Mouse (Mus musculus) liver, postnatal 0 days (tissue): Measurements from ENCODE around the gene 1700092M07Rik. TPM values are rescaled to one million over a fixed set of nuclear protein-coding genes. Genes with fewer than 3 reads are reported as not detected.
A peak's percentile ranks its signal among the peaks of the same experiment; 100 is the strongest.

Experiments
- ATAC-seq: fragments of 200-750 bp; cut with Nextera tagmentation; 2 replicates; pipeline ENCODE4 v1.8.0; 2017; ENCODE audit warnings: mild to moderate bottlenecking, moderate library complexity
- DNase-seq: peaks from one replicate; pipeline ENCODE4 v3.0.0-alpha.2; 2016
- H3K27ac ChIP-seq: fragments of 300-500 bp; sonication (generic); 2 replicates; pipeline ENCODE4 v1.5.1; 2014; ENCODE audit warnings: antibody characterized with exemption, moderate library complexity, mild to moderate bottlenecking, low read depth
- H3K27me3 ChIP-seq: fragments of 300-500 bp; sonication (generic); 2 replicates; pipeline ENCODE4 v1.6.1; 2014; ENCODE audit warnings: low read length, control low read depth, mixed read lengths; ENCODE audit not compliant: insufficient read depth
- H3K36me3 ChIP-seq: fragments of 300-500 bp; sonication (generic); replicated peaks from 2 replicates; pipeline ENCODE4 v1.6.1; 2014; ENCODE audit warnings: mild to moderate bottlenecking, control low read depth, low read length, moderate library complexity, mixed read lengths; ENCODE audit not compliant: insufficient read depth
- H3K4me1 ChIP-seq: fragments of 300-500 bp; sonication (generic); 2 replicates; pipeline ENCODE4 v1.6.1; 2014; ENCODE audit warnings: antibody characterized with exemption, mild to moderate bottlenecking, control low read depth; ENCODE audit not compliant: insufficient read depth
- H3K4me2 ChIP-seq: fragments of 300-500 bp; sonication (generic); 2 replicates; pipeline ENCODE4 v1.6.1; 2014; ENCODE audit warnings: low read depth, mild to moderate bottlenecking, low read length, moderate library complexity, mixed read lengths
- H3K4me3 ChIP-seq: fragments of 300-500 bp; sonication (generic); 2 replicates; pipeline ENCODE4 v1.5.1; 2014; ENCODE audit warnings: low read depth, low read length
- H3K9ac ChIP-seq: fragments of 300-500 bp; sonication (generic); replicated peaks from 2 replicates; pipeline ENCODE4 v1.6.1; 2014; ENCODE audit warnings: mild to moderate bottlenecking, moderate library complexity
- H3K9me3 ChIP-seq: fragments of 300-500 bp; sonication (generic); 2 replicates; pipeline ENCODE4 v1.6.1; 2016; ENCODE audit warnings: mild to moderate bottlenecking, control low read depth, low read length, mixed read lengths
- CTCF ChIP-seq: sonication (generic); IDR thresholded peaks from 2 replicates; pipeline ENCODE4 v1.5.1; 2016; ENCODE audit warnings: antibody characterized with exemption, low read depth
- EP300 ChIP-seq: IDR thresholded peaks from 2 replicates; pipeline ENCODE4 v1.6.1; 2016; ENCODE audit warnings: antibody characterized with exemption, low read depth, mild to moderate bottlenecking
- WGBS: fragments of 180-500 bp; shearing (Covaris S2); extraction: QIAGEN DNeasy Blood & Tissue Kit; methylation state at CpG from one replicate; pipeline ENCODE4 v1.1.7; 2014; ENCODE audit not compliant: insufficient replicate concordance; 5-methylcytosine and 5-hydroxymethylcytosine counted together
- polyA plus RNA-seq: library from polyadenylated mRNA; unstranded; fragments of >200 nt; fragmentation: Nextera tagmentation; extraction: Ambion mirVana; gene quantifications from 2 replicates; pipeline ENCODE4 v1.2.1, GENCODE M21; 2015

1700092M07Rik gene
- polyA plus RNA-seq, 1 experiment from 2014 or later: 0.43 TPM

- H3K4me1 ChIP-seq: 0 out of 2 replicates have a peak, but pooled peaks cover 4% of the 10 kb centered on the region
- H3K9me3 ChIP-seq: no peaks in the 10 kb centered on the region
- TF ChIP-seq CTCF: no peak
- no peak for TF ChIP-seq EP300
- 76% methylated on average over 3 of the region's 4 CpGs for WGBS
- H3K4me3 ChIP-seq: no peak overlapping the region
- H3K27me3 ChIP-seq: no peaks in the 10 kb centered on the region
- H3K27ac ChIP-seq: no peak overlapping the region
- peaks cover 20% of the 10 kb centered on the region for H3K36me3 ChIP-seq
- no peak overlapping the region for H3K9ac ChIP-seq
- no peak for ATAC-seq
- no peak overlapping the region for H3K4me2 ChIP-seq
- DNase-seq: no peak
These were observed 36.9 kb upstream of the 1700092M07Rik start for GRCm38 (mm10) chr19:8703571-8703970.

- ATAC-seq (no peak), DNase-seq (no peak)
- Histone ChIP-seq H3K4me1 (peaks cover 5% of the 10 kb centered on the region; the same call in 1 of the 2 replicates), H3K9me3 (no peaks in the 10 kb centered on the region), H3K36me3 (peaks cover 36% of the 10 kb centered on the region), H3K27me3 (no peaks in the 10 kb centered on the region), H3K4me3 (no peak overlapping the region), H3K27ac (no peak overlapping the region; the same call in 1 of the 2 replicates), H3K4me2 (no peak overlapping the region), H3K9ac (no peak overlapping the region)
- 82% methylated on average over 6 of the region's 6 CpGs for WGBS
- TF ChIP-seq CTCF: no peak
- no peak for TF ChIP-seq EP300
These were observed 35.4 kb upstream of the 1700092M07Rik start for GRCm38 (mm10) chr19:8705026-8705708.

DNA sequence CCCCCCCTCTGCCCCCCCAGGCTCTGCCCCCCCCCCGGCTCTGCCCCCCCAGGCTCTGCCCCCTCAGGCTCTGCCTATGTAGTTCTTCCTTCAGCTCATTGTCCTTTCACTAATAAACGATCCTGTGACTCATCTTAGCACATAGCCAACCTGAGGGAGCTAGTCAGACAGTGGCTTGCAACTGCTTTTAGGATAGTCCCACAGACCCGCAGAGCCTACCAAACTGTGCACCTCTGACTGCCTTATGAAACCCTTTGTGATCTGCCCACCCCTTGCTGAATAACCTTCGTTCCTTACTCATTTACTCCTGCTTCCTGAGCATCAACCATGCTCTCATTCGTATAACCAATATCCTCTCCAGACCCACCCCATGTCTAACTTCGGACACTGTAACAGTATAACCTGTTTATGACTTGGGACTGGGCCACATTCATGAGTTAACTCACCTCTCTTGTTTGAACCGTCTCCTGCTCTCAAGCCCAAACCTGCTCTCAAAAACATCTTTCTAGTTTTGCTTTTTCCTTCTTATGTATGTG, 34.3 kb upstream of the 1700092M07Rik start:
- no peak overlapping the region for H3K4me2 ChIP-seq
- no peak for DNase-seq
- WGBS: 76% methylated on average over 7 of the region's 7 CpGs
- H3K27me3 ChIP-seq: no peaks in the 10 kb centered on the region
- H3K27ac ChIP-seq: no peak overlapping the region
- peaks cover 9% of the 10 kb centered on the region; the same call in 1 of the 2 replicates for H3K4me1 ChIP-seq
- TF ChIP-seq EP300 (no peak), CTCF (no peak)
- no peak overlapping the region for H3K9ac ChIP-seq
- no peak for ATAC-seq
- no peak overlapping the region for H3K4me3 ChIP-seq
- no peaks in the 10 kb centered on the region for H3K9me3 ChIP-seq
- peaks cover 46% of the 10 kb centered on the region for H3K36me3 ChIP-seq

- H3K36me3 ChIP-seq: peaks cover 53% of the 10 kb centered on the region
- 85% methylated on average over 7 of the region's 7 CpGs for WGBS
These were observed 33.6 kb upstream of the 1700092M07Rik start for GRCm38 (mm10) chr19:8706930-8707329.

GRCm38 (mm10) chr19:8708954-8709353, 31.6 kb upstream of the 1700092M07Rik start:
- H3K4me2 ChIP-seq: peak overlapping the region; percentile 7; the same call in 1 of the 2 replicates
- WGBS: 87% methylated on average over 8 of the region's 8 CpGs

More at GRCm38 (mm10) chr19:8706930-8707329, 33.6 kb upstream of the 1700092M07Rik start:
- Histone ChIP-seq H3K4me3 (no peak overlapping the region), H3K9ac (no peak overlapping the region), H3K4me1 (peaks cover 14% of the 10 kb centered on the region; the same call in 1 of the 2 replicates), H3K4me2 (no peak overlapping the region), H3K27ac (no peak overlapping the region), H3K9me3 (no peaks in the 10 kb centered on the region), H3K27me3 (no peaks in the 10 kb centered on the region)
- DNase-seq (no peak), ATAC-seq (no peak)
- TF ChIP-seq CTCF: no peak
- TF ChIP-seq EP300: no peak

DNA sequence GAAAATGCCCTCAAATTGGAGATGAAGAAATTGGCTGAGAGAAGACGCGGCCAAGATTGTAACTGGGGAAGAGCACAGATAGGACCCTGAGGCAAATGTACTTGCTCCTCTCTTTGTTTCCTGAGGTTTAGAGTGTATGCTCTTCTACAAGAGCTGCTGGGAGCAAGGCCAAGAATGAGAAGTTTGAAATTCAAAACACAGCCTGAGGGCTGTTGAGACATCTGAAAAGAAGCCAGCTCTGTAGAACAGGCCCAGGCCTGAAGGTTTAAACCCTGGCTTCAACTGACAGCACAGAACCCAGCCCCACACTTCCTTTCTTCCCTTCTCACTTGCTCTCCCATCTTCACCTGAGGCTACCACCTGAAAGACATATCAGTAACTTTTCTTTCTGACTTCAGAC, 30.5 kb upstream of the 1700092M07Rik start:
- Histone ChIP-seq H3K4me2 (peak overlapping the region; percentile 68), H3K36me3 (peaks cover 56% of the 10 kb centered on the region), H3K9me3 (no peaks in the 10 kb centered on the region), H3K4me1 (peaks cover 20% of the 10 kb centered on the region; the same call in 1 of the 2 replicates), H3K27ac (no peak overlapping the region), H3K27me3 (no peaks in the 10 kb centered on the region), H3K9ac (peak overlapping the region; percentile 8; the same call in 1 of the 2 replicates), H3K4me3 (peak overlapping the region; percentile 88; the same call in 1 of the 2 replicates)
- WGBS: 94% methylated on average over 2 of the region's 2 CpGs
- ATAC-seq: no peak
- DNase-seq: no peak
- TF ChIP-seq EP300 (no peak), CTCF (no peak)

More at GRCm38 (mm10) chr19:8708954-8709353, 31.6 kb upstream of the 1700092M07Rik start:
- TF ChIP-seq CTCF (no peak), EP300 (no peak)
- Histone ChIP-seq H3K4me3 (no peak overlapping the region), H3K9me3 (no peaks in the 10 kb centered on the region), H3K9ac (no peak overlapping the region), H3K27me3 (no peaks in the 10 kb centered on the region), H3K36me3 (peaks cover 56% of the 10 kb centered on the region), H3K27ac (no peak overlapping the region), H3K4me1 (peaks cover 16% of the 10 kb centered on the region; the same call in 1 of the 2 replicates)
- DNase-seq (no peak), ATAC-seq (no peak)
